Mouse (Mus musculus) neural tube, embryonic 11.5 days (tissue): ENCODE data around the gene Plin3. TPM values are rescaled to one million over a fixed set of nuclear protein-coding genes. Genes with fewer than 3 reads are reported as not detected.

Experiments
- ATAC-seq: fragments of 200-750 bp; cut with Nextera tagmentation; 2 replicates; pipeline ENCODE4 v1.8.0; 2017; ENCODE audit warnings: moderate number of reproducible peaks, mild to moderate bottlenecking, moderate TSS enrichment, moderate library complexity; ENCODE audit not compliant: insufficient read depth, low FRiP score, low TSS enrichment
- DNase-seq: peaks from one replicate; pipeline ENCODE4 v3.0.0-alpha.2; 2015; ENCODE audit warnings: low spot score
- H3K27ac ChIP-seq: fragments of 300-500 bp; sonication (generic); 2 replicates; pipeline ENCODE4 v1.5.1; 2014; ENCODE audit warnings: low read depth, mild to moderate bottlenecking, low read length
- H3K27me3 ChIP-seq: fragments of 300-500 bp; sonication (generic); 2 replicates; pipeline ENCODE4 v1.6.1; 2014; ENCODE audit warnings: mild to moderate bottlenecking, low read length, mixed read lengths; ENCODE audit not compliant: control insufficient read depth, insufficient read depth
- H3K36me3 ChIP-seq: fragments of 300-500 bp; sonication (generic); 2 replicates; pipeline ENCODE4 v1.6.1; 2014; ENCODE audit warnings: mild to moderate bottlenecking, low read length, moderate library complexity, mixed read lengths; ENCODE audit not compliant: control insufficient read depth, insufficient read depth
- H3K4me1 ChIP-seq: fragments of 300-500 bp; sonication (generic); 2 replicates; pipeline ENCODE4 v1.6.1; 2014; ENCODE audit warnings: low read length, mixed read lengths; ENCODE audit not compliant: control insufficient read depth, insufficient read depth
- H3K4me2 ChIP-seq: fragments of 300-500 bp; sonication (generic); 2 replicates; pipeline ENCODE4 v1.6.1; 2014; ENCODE audit warnings: low read depth, mild to moderate bottlenecking, moderate library complexity
- H3K4me3 ChIP-seq: fragments of 300-500 bp; sonication (generic); 2 replicates; pipeline ENCODE4 v1.5.1; 2014; ENCODE audit warnings: low read depth, low read length
- H3K9ac ChIP-seq: fragments of 300-500 bp; sonication (generic); 2 replicates; pipeline ENCODE4 v1.6.1; 2014; ENCODE audit warnings: mild to moderate bottlenecking, low read length
- H3K9me3 ChIP-seq: fragments of 300-500 bp; sonication (generic); 2 replicates; pipeline ENCODE4 v1.6.1; 2016; ENCODE audit warnings: low read length; ENCODE audit not compliant: control insufficient read depth
- WGBS: fragments of 180-500 bp; shearing (Covaris S2); extraction: QIAGEN DNeasy Blood & Tissue Kit; methylation state at CpG from one replicate; pipeline ENCODE4 v1.1.7; 2014; 5-methylcytosine and 5-hydroxymethylcytosine counted together
- polyA plus RNA-seq: library from polyadenylated mRNA; unstranded; fragments of >200 nt; fragmentation: Nextera tagmentation; extraction: Ambion mirVana; gene quantifications from 2 replicates; pipeline ENCODE4 v1.2.1, GENCODE M21; 2014

Gene Plin3
- polyA plus RNA-seq, 1 experiment from 2014 or later: 37.8 TPM

- no peak for DNase-seq
- Histone ChIP-seq H3K27me3 (no peaks in the 10 kb centered on the region), H3K27ac (no peak overlapping the region), H3K4me2 (peak overlapping the region; percentile 41; the same call in 1 of the 2 replicates), H3K4me1 (peaks cover 10% of the 10 kb centered on the region), H3K9ac (peak overlapping the region; percentile 55; the same call in 1 of the 2 replicates), H3K36me3 (no peaks in the 10 kb centered on the region), H3K4me3 (no peak overlapping the region), H3K9me3 (no peaks in the 10 kb centered on the region)
- WGBS: 70% methylated on average over 7 of the region's 7 CpGs
- ATAC-seq: no peak
Observed at GRCm38 (mm10) chr17:56291826-56292475, 722 bp downstream of the Plin3 start.

- Histone ChIP-seq H3K36me3 (no peaks in the 10 kb centered on the region; the same call in 1 of the 2 replicates), H3K9me3 (no peaks in the 10 kb centered on the region), H3K4me1 (peaks cover 10% of the 10 kb centered on the region), H3K9ac (peak overlapping the region; percentile 55), H3K27ac (0 out of 2 replicates have a peak overlapping the region, but pooled peaks have one; percentile 35), H3K27me3 (no peaks in the 10 kb centered on the region), H3K4me3 (no peak overlapping the region; the same call in 1 of the 2 replicates), H3K4me2 (peak overlapping the region; percentile 41)
- peak; percentile 78 for ATAC-seq
- DNase-seq: peak; percentile 91
- 1% methylated on average over 16 of the region's 16 CpGs for WGBS
Observed at GRCm38 (mm10) chr17:56291171-56291511, 1.5 kb downstream of the Plin3 start.

GRCm38 (mm10) chr17:56290388-56291170, 2.1 kb downstream of the Plin3 start:
- WGBS: 3% methylated on average over 17 of the region's 17 CpGs
- peak; percentile 75 for ATAC-seq

GRCm38 (mm10) chr17:56289371-56290331, 3.0 kb downstream of the Plin3 start:
- Histone ChIP-seq H3K9me3 (no peaks in the 10 kb centered on the region), H3K4me1 (peaks cover 10% of the 10 kb centered on the region), H3K4me3 (peak overlapping the region; percentile 42), H3K9ac (peak overlapping the region; percentile 48), H3K27me3 (no peaks in the 10 kb centered on the region), H3K36me3 (peaks cover 2% of the 10 kb centered on the region), H3K27ac (peak overlapping the region; percentile 58; the same call in 1 of the 2 replicates), H3K4me2 (peak overlapping the region; percentile 63)
- WGBS: 3% methylated on average over 23 of the region's 23 CpGs
- DNase-seq (peak; percentile 64), ATAC-seq (no peak)

More at GRCm38 (mm10) chr17:56290388-56291170, 2.1 kb downstream of the Plin3 start:
- peaks cover 2% of the 10 kb centered on the region; the same call in 1 of the 2 replicates for H3K36me3 ChIP-seq
- H3K27ac ChIP-seq: 0 out of 2 replicates have a peak overlapping the region, but pooled peaks have one; percentile 35
- H3K4me2 ChIP-seq: peak overlapping the region; percentile 63
- peak overlapping the region; percentile 48 for H3K9ac ChIP-seq
- no peaks in the 10 kb centered on the region for H3K27me3 ChIP-seq
- H3K4me1 ChIP-seq: peaks cover 10% of the 10 kb centered on the region
- DNase-seq: peak; percentile 90
- H3K4me3 ChIP-seq: peak overlapping the region; percentile 42
- no peaks in the 10 kb centered on the region for H3K9me3 ChIP-seq

- H3K4me1 ChIP-seq: peaks cover 10% of the 10 kb centered on the region
Observed at GRCm38 (mm10) chr17:56288866-56289265, 3.8 kb downstream of the Plin3 start.

GRCm38 (mm10) chr17:56287830-56288229, 4.8 kb downstream of the Plin3 start:
- Histone ChIP-seq H3K27ac (no peak overlapping the region), H3K27me3 (no peaks in the 10 kb centered on the region), H3K4me2 (no peak overlapping the region), H3K4me1 (peaks cover 10% of the 10 kb centered on the region), H3K9me3 (no peaks in the 10 kb centered on the region), H3K36me3 (peaks cover 2% of the 10 kb centered on the region), H3K4me3 (no peak overlapping the region), H3K9ac (no peak overlapping the region; the same call in 1 of the 2 replicates)
- WGBS: 72% methylated on average over 3 of the region's 3 CpGs
- ATAC-seq (no peak), DNase-seq (no peak)

More at GRCm38 (mm10) chr17:56288866-56289265, 3.8 kb downstream of the Plin3 start:
- Histone ChIP-seq H3K36me3 (peaks cover 2% of the 10 kb centered on the region), H3K9me3 (no peaks in the 10 kb centered on the region), H3K4me3 (no peak overlapping the region), H3K9ac (no peak overlapping the region), H3K27me3 (no peaks in the 10 kb centered on the region), H3K27ac (no peak overlapping the region), H3K4me2 (peak overlapping the region; percentile 63)
- DNase-seq: no peak
- 53% methylated on average over 3 of the region's 3 CpGs for WGBS
- ATAC-seq: no peak

- no peak for ATAC-seq
Observed at GRCm38 (mm10) chr17:56285995-56286394, 6.7 kb downstream of the Plin3 start.

GRCm38 (mm10) chr17:56283316-56283715, 9.4 kb downstream of the Plin3 start:
- 92% methylated on average over 8 of the region's 8 CpGs for WGBS
- H3K9me3 ChIP-seq: no peaks in the 10 kb centered on the region
- H3K9ac ChIP-seq: no peak overlapping the region
- H3K4me3 ChIP-seq: no peak overlapping the region
- ATAC-seq (no peak), DNase-seq (no peak)
- H3K27ac ChIP-seq: no peak overlapping the region
- no peaks in the 10 kb centered on the region for H3K27me3 ChIP-seq
- H3K36me3 ChIP-seq: peaks cover 4% of the 10 kb centered on the region
- H3K4me1 ChIP-seq: no peaks in the 10 kb centered on the region
- no peak overlapping the region for H3K4me2 ChIP-seq

More at GRCm38 (mm10) chr17:56285995-56286394, 6.7 kb downstream of the Plin3 start:
- Histone ChIP-seq H3K4me3 (no peak overlapping the region), H3K9ac (no peak overlapping the region), H3K27me3 (no peaks in the 10 kb centered on the region), H3K27ac (no peak overlapping the region), H3K4me2 (no peak overlapping the region), H3K4me1 (peaks cover 10% of the 10 kb centered on the region), H3K9me3 (no peaks in the 10 kb centered on the region), H3K36me3 (peaks cover 4% of the 10 kb centered on the region)
- WGBS: 94% methylated on average over 11 of the region's 11 CpGs
- no peak for DNase-seq
